Mouse (Mus musculus) small intestine, adult 2 months (tissue): ENCODE results near the gene Hmbs.

Experiments used
- CTCF ChIP-seq: fragments of 200-500 bp; IDR thresholded peaks from 2 replicates; pipeline ENCODE4 v1.5.1; 2012; ENCODE audit warnings: low read depth, mild to moderate bottlenecking, control low read depth, inconsistent platforms, low read length, moderate library complexity, mixed read lengths; ENCODE audit not compliant: insufficient replicate concordance, insufficient read length; ENCODE audit errors: extremely low read depth
- POLR2A ChIP-seq: fragments of 200-500 bp; IDR thresholded peaks from 2 replicates; pipeline ENCODE4 v1.6.1; 2012; ENCODE audit warnings: low read depth, mild to moderate bottlenecking, control low read depth, inconsistent platforms, low read length, moderate library complexity

DNA sequence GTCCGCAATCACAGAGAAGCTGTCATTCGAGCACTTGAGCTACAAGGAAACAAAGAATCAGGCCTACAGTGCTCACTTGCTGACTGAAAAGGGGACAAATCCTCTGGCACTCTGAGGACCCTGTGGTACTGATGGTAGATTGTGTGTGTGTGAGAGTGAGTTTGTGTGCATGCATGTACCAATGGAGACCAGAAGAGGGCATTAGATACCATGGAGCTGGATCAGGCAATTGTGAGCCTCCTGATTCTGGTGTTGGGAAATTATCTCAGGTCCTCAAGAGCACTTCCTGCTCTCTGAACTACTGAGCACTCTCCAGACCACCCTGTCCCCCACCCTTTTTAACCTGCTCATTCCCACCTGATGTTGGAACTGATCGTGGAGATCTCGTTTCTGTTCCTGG is 4.5 kb upstream of the Hmbs start:
- TF ChIP-seq CTCF (no peak), POLR2A (no peak)
